Mouse (Mus musculus): ENCODE measurements at regions not wholly inside any gene's neighbourhood (a gene's known extent, or its start where the extent isn't known, plus 50 kb on each side); places are given as distances from the start of the nearest gene placed in this dataset.
A peak's percentile ranks its signal among the peaks of the same experiment; 100 is the strongest.

GRCm38 (mm10) chr5:43110122-43110521 is 122.8 kb upstream of the Cpeb2 start:
- Histone ChIP-seq H3K9ac (ENCODE audit: low read length) (no peak overlapping the region), H3K4me3 (ENCODE audit: control insufficient read depth in 1 of 2, insufficient read depth in 1 of 2, low read depth in 1 of 2, low read length in 2 of 2) (no peak overlapping the region), H3K4me2 (ENCODE audit: low read length) (no peak overlapping the region), H3K36me3 (ENCODE audit: control insufficient read depth, insufficient read depth, low read length) (no peaks in the 10 kb centered on the region), H3K9me3 (ENCODE audit: control insufficient read depth, low read length) (no peaks in the 10 kb centered on the region), H3K27ac (replicated peaks in 1 of 2; ENCODE audit: control insufficient read depth in 1 of 2, insufficient read depth in 1 of 2, low read depth in 2 of 2, low read length in 2 of 2) (no peak overlapping the region), H3K27me3 (ENCODE audit: control insufficient read depth, insufficient read depth, low read length) (no peaks in the 10 kb centered on the region), H3K4me1 (ENCODE audit: control insufficient read depth in 2 of 2, insufficient read depth in 2 of 2, low read length in 2 of 2) (peaks cover 7 to 15% of the 10 kb centered on the region in 2 experiments; a peak in 3 of 4 replicates)
- no peak for ATAC-seq (ENCODE audit: insufficient number of reproducible peaks, insufficient read depth, low FRiP score, low read depth)
- 68% methylated on average over 5 of the region's 5 CpGs for WGBS

GRCm38 (mm10) chr5:43111740-43112139 is 121.2 kb upstream of the Cpeb2 start:
- H3K4me1 ChIP-seq (ENCODE audit: control insufficient read depth in 2 of 2, insufficient read depth in 2 of 2, low read length in 2 of 2): peaks cover 8 to 15% of the 10 kb centered on the region in 2 experiments
- no peak for ATAC-seq (ENCODE audit: insufficient number of reproducible peaks, insufficient read depth, low FRiP score, low read depth)
- H3K9ac ChIP-seq (ENCODE audit: low read length): no peak overlapping the region
- H3K27me3 ChIP-seq (ENCODE audit: control insufficient read depth, insufficient read depth, low read length): no peaks in the 10 kb centered on the region
- H3K36me3 ChIP-seq (ENCODE audit: control insufficient read depth, insufficient read depth, low read length): no peaks in the 10 kb centered on the region
- H3K27ac ChIP-seq (replicated peaks in 1 of 2; ENCODE audit: control insufficient read depth in 1 of 2, insufficient read depth in 1 of 2, low read depth in 2 of 2, low read length in 2 of 2): no peak overlapping the region
- no peak overlapping the region for H3K4me2 ChIP-seq (ENCODE audit: low read length)
- no peak overlapping the region for H3K4me3 ChIP-seq (ENCODE audit: control insufficient read depth in 1 of 2, insufficient read depth in 1 of 2, low read depth in 1 of 2, low read length in 2 of 2)
- WGBS: 44% methylated on average over 2 of the region's 2 CpGs
- H3K9me3 ChIP-seq (ENCODE audit: control insufficient read depth, low read length): no peaks in the 10 kb centered on the region

- peak overlapping the region; percentile 22 to 24; a peak in 3 of 4 replicates for H3K27ac ChIP-seq (replicated peaks in 1 of 2; ENCODE audit: control insufficient read depth in 1 of 2, insufficient read depth in 1 of 2, low read depth in 2 of 2, low read length in 2 of 2)
- ATAC-seq (ENCODE audit: insufficient number of reproducible peaks, insufficient read depth, low FRiP score, low read depth): no peak; the same call in 1 of the 2 replicates
Measured at GRCm38 (mm10) chr5:43113405-43114119, 119.4 kb upstream of the Cpeb2 start.

GRCm38 (mm10) chr5:43115507-43115906 is 117.5 kb upstream of the Cpeb2 start:
- Histone ChIP-seq H3K27me3 (ENCODE audit: control insufficient read depth, insufficient read depth, low read length) (no peaks in the 10 kb centered on the region), H3K4me1 (ENCODE audit: control insufficient read depth in 2 of 2, insufficient read depth in 2 of 2, low read length in 2 of 2) (peaks cover 9 to 15% of the 10 kb centered on the region in 2 experiments), H3K36me3 (ENCODE audit: control insufficient read depth, insufficient read depth, low read length) (no peaks in the 10 kb centered on the region), H3K9me3 (ENCODE audit: control insufficient read depth, low read length) (no peaks in the 10 kb centered on the region), H3K9ac (ENCODE audit: low read length) (no peak overlapping the region), H3K4me2 (ENCODE audit: low read length) (no peak overlapping the region), H3K4me3 (ENCODE audit: control insufficient read depth in 1 of 2, insufficient read depth in 1 of 2, low read depth in 1 of 2, low read length in 2 of 2) (no peak overlapping the region), H3K27ac (replicated peaks in 1 of 2; ENCODE audit: control insufficient read depth in 1 of 2, insufficient read depth in 1 of 2, low read depth in 2 of 2, low read length in 2 of 2) (no peak overlapping the region)
- no peak for ATAC-seq (ENCODE audit: insufficient number of reproducible peaks, insufficient read depth, low FRiP score, low read depth)
- 89% methylated on average over 3 of the region's 3 CpGs for WGBS

More at GRCm38 (mm10) chr5:43113405-43114119, 119.4 kb upstream of the Cpeb2 start:
- Histone ChIP-seq H3K27me3 (ENCODE audit: control insufficient read depth, insufficient read depth, low read length) (no peaks in the 10 kb centered on the region), H3K4me3 (ENCODE audit: control insufficient read depth in 1 of 2, insufficient read depth in 1 of 2, low read depth in 1 of 2, low read length in 2 of 2) (peak overlapping the region in 1 of 2 experiments; percentile 12; a peak in 1 of 4 replicates), H3K9me3 (ENCODE audit: control insufficient read depth, low read length) (no peaks in the 10 kb centered on the region), H3K4me2 (ENCODE audit: low read length) (peak overlapping the region; percentile 49), H3K4me1 (ENCODE audit: control insufficient read depth in 2 of 2, insufficient read depth in 2 of 2, low read length in 2 of 2) (peaks cover 9 to 15% of the 10 kb centered on the region in 2 experiments), H3K9ac (ENCODE audit: low read length) (0 out of 2 replicates have a peak overlapping the region, but pooled peaks have one; percentile 31), H3K36me3 (ENCODE audit: control insufficient read depth, insufficient read depth, low read length) (no peaks in the 10 kb centered on the region)
- WGBS: 45% methylated on average over 12 of the region's 12 CpGs

- H3K4me3 ChIP-seq (ENCODE audit: control insufficient read depth in 1 of 2, insufficient read depth in 1 of 2, low read depth in 1 of 2, low read length in 2 of 2): no peak overlapping the region
- ATAC-seq (ENCODE audit: insufficient number of reproducible peaks, insufficient read depth, low FRiP score, low read depth): no peak
- no peaks in the 10 kb centered on the region for H3K36me3 ChIP-seq (ENCODE audit: control insufficient read depth, insufficient read depth, low read length)
- no peaks in the 10 kb centered on the region for H3K27me3 ChIP-seq (ENCODE audit: control insufficient read depth, insufficient read depth, low read length)
- H3K9me3 ChIP-seq (ENCODE audit: control insufficient read depth, low read length): no peaks in the 10 kb centered on the region
- no peak overlapping the region for H3K27ac ChIP-seq (replicated peaks in 1 of 2; ENCODE audit: control insufficient read depth in 1 of 2, insufficient read depth in 1 of 2, low read depth in 2 of 2, low read length in 2 of 2)
- H3K4me2 ChIP-seq (ENCODE audit: low read length): no peak overlapping the region
- WGBS: 78% methylated on average over 7 of the region's 7 CpGs
- H3K4me1 ChIP-seq (ENCODE audit: control insufficient read depth in 2 of 2, insufficient read depth in 2 of 2, low read length in 2 of 2): peaks cover 7 to 10% of the 10 kb centered on the region in 2 experiments
- H3K9ac ChIP-seq (ENCODE audit: low read length): no peak overlapping the region
Measured at GRCm38 (mm10) chr5:43116821-43117220, 116.1 kb upstream of the Cpeb2 start.

GRCm38 (mm10) chr5:43121065-43121464 is 111.9 kb upstream of the Cpeb2 start:
- H3K9me3 ChIP-seq (ENCODE audit: control insufficient read depth, low read length): no peaks in the 10 kb centered on the region
- H3K4me2 ChIP-seq (ENCODE audit: low read length): no peak overlapping the region
- no peaks in the 10 kb centered on the region for H3K36me3 ChIP-seq (ENCODE audit: control insufficient read depth, insufficient read depth, low read length)
- no peaks in the 10 kb centered on the region for H3K27me3 ChIP-seq (ENCODE audit: control insufficient read depth, insufficient read depth, low read length)
- no peak overlapping the region for H3K9ac ChIP-seq (ENCODE audit: low read length)
- peaks cover 0 to 2% of the 10 kb centered on the region in 2 experiments; a peak in 1 of 4 replicates for H3K4me1 ChIP-seq (ENCODE audit: control insufficient read depth in 2 of 2, insufficient read depth in 2 of 2, low read length in 2 of 2)
- WGBS: 62% methylated on average over 2 of the region's 2 CpGs
- ATAC-seq (ENCODE audit: insufficient number of reproducible peaks, insufficient read depth, low FRiP score, low read depth): no peak
- no peak overlapping the region for H3K4me3 ChIP-seq (ENCODE audit: control insufficient read depth in 1 of 2, insufficient read depth in 1 of 2, low read depth in 1 of 2, low read length in 2 of 2)
- no peak overlapping the region for H3K27ac ChIP-seq (replicated peaks in 1 of 2; ENCODE audit: control insufficient read depth in 1 of 2, insufficient read depth in 1 of 2, low read depth in 2 of 2, low read length in 2 of 2)

- no peak overlapping the region for H3K4me2 ChIP-seq (ENCODE audit: low read length)
- ATAC-seq (ENCODE audit: insufficient number of reproducible peaks, insufficient read depth, low FRiP score, low read depth): no peak
- no peaks in the 10 kb centered on the region for H3K9me3 ChIP-seq (ENCODE audit: control insufficient read depth, low read length)
- H3K9ac ChIP-seq (ENCODE audit: low read length): no peak overlapping the region
- H3K36me3 ChIP-seq (ENCODE audit: control insufficient read depth, insufficient read depth, low read length): no peaks in the 10 kb centered on the region
- H3K4me3 ChIP-seq (ENCODE audit: control insufficient read depth in 1 of 2, insufficient read depth in 1 of 2, low read depth in 1 of 2, low read length in 2 of 2): no peak overlapping the region
- H3K27me3 ChIP-seq (ENCODE audit: control insufficient read depth, insufficient read depth, low read length): no peaks in the 10 kb centered on the region
- H3K27ac ChIP-seq (replicated peaks in 1 of 2; ENCODE audit: control insufficient read depth in 1 of 2, insufficient read depth in 1 of 2, low read depth in 2 of 2, low read length in 2 of 2): no peak overlapping the region
- no peaks in the 10 kb centered on the region for H3K4me1 ChIP-seq (ENCODE audit: control insufficient read depth in 2 of 2, insufficient read depth in 2 of 2, low read length in 2 of 2)
Measured at GRCm38 (mm10) chr5:43124301-43124700, 108.7 kb upstream of the Cpeb2 start.
